Mouse (Mus musculus) ES-Bruce4 (cell line): ENCODE results near the gene Gramd1b. TPM values are rescaled to one million over a fixed set of nuclear protein-coding genes. Genes with fewer than 3 reads are reported as not detected.

Experiments
- H3K27ac ChIP-seq: 2 replicates; pipeline ENCODE4 v1.5.1; 2012; ENCODE audit warnings: low read length, inconsistent platforms; ENCODE audit not compliant: insufficient read depth
- H3K27me3 ChIP-seq: 2 replicates; pipeline ENCODE4 v1.6.1; 2012; ENCODE audit warnings: mild to moderate bottlenecking, low read length, inconsistent platforms; ENCODE audit not compliant: control insufficient read depth, poor library complexity, insufficient read depth, severe bottlenecking
- H3K36me3 ChIP-seq: 2 replicates; pipeline ENCODE4 v1.6.1; 2012; ENCODE audit warnings: inconsistent platforms, mild to moderate bottlenecking, low read length, moderate library complexity; ENCODE audit not compliant: control insufficient read depth, poor library complexity, insufficient read depth, severe bottlenecking
- H3K4me1 ChIP-seq: one replicate; pipeline ENCODE4 v1.8.1; 2011; ENCODE audit warnings: low read length; ENCODE audit not compliant: control insufficient read depth, insufficient read depth
- H3K4me3 ChIP-seq: 2 replicates; pipeline ENCODE4 v1.5.1; 2011; ENCODE audit warnings: low read depth, mild to moderate bottlenecking, low read length
- H3K9ac ChIP-seq: 2 replicates; pipeline ENCODE4 v1.6.1; 2012; ENCODE audit warnings: low read depth, mild to moderate bottlenecking, inconsistent platforms; ENCODE audit not compliant: poor library complexity, severe bottlenecking
- H3K9me3 ChIP-seq: replicated peaks from 2 replicates; pipeline ENCODE4 v1.6.1; 2012; ENCODE audit warnings: mild to moderate bottlenecking, low read length, inconsistent platforms; ENCODE audit not compliant: control insufficient read depth, poor library complexity, insufficient read depth, severe bottlenecking
- CTCF ChIP-seq: IDR thresholded peaks from one replicate; pipeline ENCODE4 v1.8.1; 2011; ENCODE audit warnings: low read depth, low read length
- EP300 ChIP-seq: IDR thresholded peaks from 2 replicates; pipeline ENCODE4 v1.6.1; 2011; ENCODE audit warnings: low read depth, low read length; ENCODE audit not compliant: insufficient read depth
- POLR2A ChIP-seq: IDR thresholded peaks from one replicate; pipeline ENCODE4 v1.8.1; 2011; ENCODE audit warnings: low read length; ENCODE audit not compliant: insufficient read depth
- polyA plus RNA-seq: library from polyadenylated mRNA; stranded (reverse); fragments of >200 nt; gene quantifications from 2 replicates; pipeline ENCODE4 v1.2.4, GENCODE M21; 2011; ENCODE audit warnings: low read depth; ENCODE audit not compliant: missing spikeins, insufficient read depth, insufficient read length

Gene Gramd1b
- polyA plus RNA-seq, 1 experiment: 14.2 TPM

- no peaks in the 10 kb centered on the region for H3K36me3 ChIP-seq
- TF ChIP-seq EP300 (no peak), POLR2A (no peak)
- H3K4me3 ChIP-seq: no peak overlapping the region
- no peaks in the 10 kb centered on the region for H3K4me1 ChIP-seq
- H3K27me3 ChIP-seq: no peaks in the 10 kb centered on the region
- H3K9me3 ChIP-seq: no peaks in the 10 kb centered on the region
- no peak overlapping the region for H3K27ac ChIP-seq
- H3K9ac ChIP-seq: no peak overlapping the region
Measured at GRCm38 (mm10) chr9:40358408-40358896, 172.7 kb downstream of the Gramd1b start.

- TF ChIP-seq EP300 (no peak), CTCF (no peak), POLR2A (no peak)
- Histone ChIP-seq H3K27me3 (no peaks in the 10 kb centered on the region), H3K4me1 (no peaks in the 10 kb centered on the region), H3K9me3 (no peaks in the 10 kb centered on the region), H3K9ac (no peak overlapping the region), H3K36me3 (no peaks in the 10 kb centered on the region), H3K4me3 (no peak overlapping the region), H3K27ac (no peak overlapping the region)
Measured at GRCm38 (mm10) chr9:40356768-40357446, 174.3 kb downstream of the Gramd1b start.

GRCm38 (mm10) chr9:40356368-40356767 is 174.8 kb downstream of the Gramd1b start:
- Histone ChIP-seq H3K9me3 (no peaks in the 10 kb centered on the region), H3K27me3 (no peaks in the 10 kb centered on the region), H3K9ac (no peak overlapping the region), H3K4me3 (no peak overlapping the region), H3K36me3 (no peaks in the 10 kb centered on the region), H3K4me1 (no peaks in the 10 kb centered on the region), H3K27ac (no peak overlapping the region)
- no peak for TF ChIP-seq EP300
- no peak for TF ChIP-seq POLR2A
- no peak for TF ChIP-seq CTCF

- Histone ChIP-seq H3K27me3 (no peaks in the 10 kb centered on the region), H3K4me1 (no peaks in the 10 kb centered on the region), H3K27ac (no peak overlapping the region), H3K36me3 (no peaks in the 10 kb centered on the region), H3K9ac (no peak overlapping the region), H3K4me3 (no peak overlapping the region), H3K9me3 (no peaks in the 10 kb centered on the region)
- no peak for TF ChIP-seq EP300
- TF ChIP-seq CTCF: no peak
- no peak for TF ChIP-seq POLR2A
Measured at GRCm38 (mm10) chr9:40355406-40355805, 175.8 kb downstream of the Gramd1b start.

GRCm38 (mm10) chr9:40353596-40353995 is 177.6 kb downstream of the Gramd1b start:
- no peak overlapping the region for H3K9ac ChIP-seq
- H3K4me1 ChIP-seq: no peaks in the 10 kb centered on the region
- TF ChIP-seq CTCF (no peak), EP300 (no peak), POLR2A (no peak)
- H3K9me3 ChIP-seq: no peaks in the 10 kb centered on the region
- no peaks in the 10 kb centered on the region for H3K36me3 ChIP-seq
- no peak overlapping the region for H3K27ac ChIP-seq
- no peaks in the 10 kb centered on the region for H3K27me3 ChIP-seq
- no peak overlapping the region for H3K4me3 ChIP-seq

- no peaks in the 10 kb centered on the region for H3K4me1 ChIP-seq
- H3K27me3 ChIP-seq: no peaks in the 10 kb centered on the region
- no peak overlapping the region for H3K9ac ChIP-seq
- no peak overlapping the region for H3K27ac ChIP-seq
- no peaks in the 10 kb centered on the region for H3K36me3 ChIP-seq
- H3K9me3 ChIP-seq: no peaks in the 10 kb centered on the region
- TF ChIP-seq POLR2A (no peak), EP300 (no peak), CTCF (peak; percentile 40)
- no peak overlapping the region for H3K4me3 ChIP-seq
Measured at GRCm38 (mm10) chr9:40350640-40351039, 180.5 kb downstream of the Gramd1b start.
